Mouse (Mus musculus) heart, embryonic 11.5 days (tissue): Measurements from ENCODE around the gene Nfam1. TPM values are rescaled to one million over a fixed set of nuclear protein-coding genes. Genes with fewer than 3 reads are reported as not detected.

Source experiments
- microRNA-seq: library from miRNA; unstranded; fragments of <30 nt; microRNA quantifications from one replicate; pipeline ENCODE4, GENCODE M21; 2016; ENCODE audit warnings: borderline number of aligned reads
- polyA plus RNA-seq: library from polyadenylated mRNA; unstranded; fragments of >200 nt; fragmentation: Nextera tagmentation; extraction: Ambion mirVana; gene quantifications from 2 replicates; pipeline ENCODE4 v1.2.1, GENCODE M21; 2014

The Nfam1 gene
- polyA plus RNA-seq, 1 experiment from 2014 or later = 1.7 TPM

Small RNA genes lying within 50 kb of the gene (microRNA-seq; reads per million reads assigned to microRNA genes)
- 17.4 reads per million, percentile 49 among the genes with 10 or more reads in this experiment for gene Mir3080

Other genes with a start within 250 kb of the Nfam1 start
- gene Cyp2d26, start 239.0 kb downstream of the Nfam1 start, polyA plus RNA-seq = not detected in 2 replicates
- 6.7 TPM in 2 replicates for gene Tcf20, start 45.4 kb downstream of the Nfam1 start, polyA plus RNA-seq
- gene Serhl, start 56.2 kb upstream of the Nfam1 start, polyA plus RNA-seq = 56.4 and 68.5 TPM in 2 replicates
- gene Rrp7a, start 89.5 kb upstream of the Nfam1 start, polyA plus RNA-seq = 34.9 and 42.7 TPM in 2 replicates
- 88.5 and 89.4 TPM in 2 replicates for gene Poldip3, start 116.1 kb upstream of the Nfam1 start, polyA plus RNA-seq
- gene Cyb5r3, start 139.3 kb upstream of the Nfam1 start, polyA plus RNA-seq = 154 and 162 TPM in 2 replicates
- gene A4galt, start 218.5 kb upstream of the Nfam1 start, polyA plus RNA-seq = 0.17 and 0.55 TPM in 2 replicates